Mouse (Mus musculus): ENCODE data around the gene Pik3c2b. TPM values are rescaled to one million over a fixed set of nuclear protein-coding genes. Genes with fewer than 3 reads are reported as not detected.

Pik3c2b gene
- total RNA-seq, 2 experiments from 2014 or later: 8.2 to 10.8 TPM

- DNase-seq (ENCODE audit: low spot score): peak; percentile 61
These were observed 26.4 kb downstream of the Pik3c2b start for GRCm38 (mm10) chr1:133071666-133072381.

DNA sequence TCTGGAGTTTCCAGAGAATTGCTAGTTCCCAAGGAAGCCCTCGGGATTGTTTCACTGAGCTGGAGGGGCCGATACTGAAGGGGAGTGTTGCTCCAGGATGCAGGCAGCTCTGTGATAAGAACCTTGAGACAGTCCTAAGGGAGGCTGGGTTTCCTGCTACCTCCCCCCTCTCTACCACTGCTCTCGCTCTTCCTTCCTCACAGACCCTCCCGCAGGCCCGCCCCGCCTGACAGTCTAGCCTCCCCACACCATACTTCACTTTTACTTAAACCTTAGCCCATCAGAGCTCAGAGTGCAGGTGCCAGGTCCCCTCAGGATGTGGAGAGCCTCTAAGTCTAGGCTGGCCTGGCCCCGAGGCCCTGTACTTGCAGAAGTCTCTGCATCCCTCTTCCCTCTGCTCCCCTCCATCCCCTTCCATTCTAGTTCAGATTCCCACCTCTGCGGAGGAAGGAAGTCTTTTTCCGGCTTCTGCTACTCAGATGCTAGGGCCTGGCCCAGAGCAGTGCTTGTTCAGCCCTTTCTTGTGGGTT is 27.9 kb downstream of the Pik3c2b start:
- DNase-seq (ENCODE audit: low spot score): no peak

GRCm38 (mm10) chr1:133074541-133074940 is 29.1 kb downstream of the Pik3c2b start:
- no peak for DNase-seq (ENCODE audit: low spot score)

DNA sequence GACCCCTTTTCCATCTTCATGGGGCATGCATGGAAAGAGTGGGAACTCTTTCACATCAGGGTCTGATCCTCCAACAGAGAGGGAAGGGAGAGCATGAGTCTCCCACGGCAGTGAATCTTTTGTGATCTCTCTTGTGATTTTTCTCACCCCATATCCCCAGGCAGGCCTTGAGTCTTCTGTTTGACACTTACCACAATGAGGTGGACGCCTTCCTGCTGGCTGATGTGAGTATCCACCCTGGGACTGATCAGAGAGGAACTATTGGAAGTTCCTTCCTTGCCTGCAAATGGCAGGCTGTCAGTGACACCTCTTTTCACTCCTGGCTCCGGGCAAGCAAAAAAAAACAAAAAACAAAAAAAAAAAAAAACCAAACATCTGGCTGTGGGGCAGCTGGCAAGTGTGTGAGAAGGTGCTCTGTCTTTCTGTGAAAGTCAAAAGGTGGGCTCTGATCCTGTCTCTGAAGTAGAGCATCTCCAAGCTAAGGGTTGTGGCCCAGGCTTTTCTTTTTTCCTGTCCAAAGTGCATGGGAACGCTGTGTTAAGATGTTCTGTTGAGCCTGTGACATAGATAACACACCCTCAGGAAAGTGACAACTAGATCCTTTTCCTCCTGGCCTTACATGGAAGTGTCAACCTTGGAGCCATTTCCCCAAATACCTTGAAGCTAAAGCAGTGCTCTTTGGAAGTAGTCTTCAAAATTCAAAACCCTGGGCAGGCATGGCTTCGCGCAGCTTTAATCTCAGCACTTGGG is 30.4 kb downstream of the Pik3c2b start:
- no peak for DNase-seq (ENCODE audit: low spot score)

DNA sequence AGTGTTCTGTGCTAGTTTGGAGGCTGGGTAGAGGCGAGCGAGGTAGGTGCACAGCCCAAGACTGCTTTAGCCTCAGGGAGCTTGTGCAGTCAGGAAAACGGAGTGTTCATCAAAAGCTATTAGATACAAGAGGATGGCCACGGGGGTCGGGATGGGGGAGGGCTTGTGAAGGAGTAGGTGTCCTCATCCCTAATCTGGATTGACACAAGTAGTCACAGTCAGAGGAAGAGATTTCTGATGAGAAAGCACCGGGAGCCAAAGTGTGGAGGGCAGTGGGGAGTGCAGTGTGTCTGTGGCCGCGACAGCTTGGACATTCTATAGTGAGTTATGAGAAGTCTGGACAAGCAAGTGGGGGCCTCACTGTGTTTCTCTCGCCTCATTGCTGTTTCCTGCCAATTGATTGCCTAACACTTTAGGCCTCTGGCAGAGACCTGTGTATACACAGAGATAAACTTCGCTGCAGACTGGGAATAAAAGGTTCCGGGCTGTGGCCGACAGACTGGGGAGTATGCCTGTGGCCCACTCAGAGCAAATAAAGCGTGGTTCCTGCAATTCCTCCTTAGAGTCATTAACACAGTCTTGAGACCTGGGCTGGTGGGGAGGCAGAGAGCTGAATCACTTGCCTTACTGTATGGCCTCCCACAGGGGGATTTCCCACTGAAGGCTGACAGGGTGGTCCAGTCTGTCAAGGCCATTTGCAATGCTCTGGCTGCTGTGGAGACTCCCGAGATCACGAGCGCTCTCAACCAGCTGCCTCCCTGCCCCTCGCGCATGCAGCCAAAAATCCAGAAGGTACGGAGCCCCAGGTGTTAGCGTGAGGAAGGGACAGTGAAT is 31.4 kb downstream of the Pik3c2b start:
- DNase-seq (ENCODE audit: low spot score): peak; percentile 52

GRCm38 (mm10) chr1:133077606-133078337 is 32.3 kb downstream of the Pik3c2b start:
- DNase-seq (ENCODE audit: low spot score): no peak

GRCm38 (mm10) chr1:133078338-133078727 is 32.9 kb downstream of the Pik3c2b start:
- no peak for DNase-seq (ENCODE audit: low spot score)

- no peak for DNase-seq (ENCODE audit: low spot score)
These were observed 34.0 kb downstream of the Pik3c2b start for GRCm38 (mm10) chr1:133079509-133079908.

DNA sequence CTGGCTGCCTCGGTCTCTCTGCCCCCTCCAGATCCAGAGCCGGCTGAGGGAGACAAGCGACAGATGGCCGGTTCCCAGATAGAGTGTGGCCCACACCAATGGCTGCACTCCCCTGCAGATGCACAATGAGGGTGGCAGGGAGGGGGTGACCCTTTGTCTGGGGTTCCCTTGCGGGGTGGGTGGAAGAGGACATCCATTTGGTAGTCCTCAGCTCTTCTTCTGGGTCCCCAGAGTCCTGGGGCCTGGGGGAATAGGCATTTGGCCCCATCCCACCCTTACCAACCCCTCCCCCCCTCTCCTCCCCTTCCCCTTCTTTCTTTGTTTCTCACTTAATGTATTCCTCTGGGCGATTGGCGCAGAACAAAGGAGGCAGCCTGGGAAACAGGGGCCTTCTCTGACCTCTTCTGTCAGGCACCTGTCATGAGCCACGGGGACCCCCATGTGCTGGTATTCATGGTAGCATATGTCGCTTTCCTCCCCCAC is 34.7 kb downstream of the Pik3c2b start:
- DNase-seq (ENCODE audit: low spot score): no peak

DNA sequence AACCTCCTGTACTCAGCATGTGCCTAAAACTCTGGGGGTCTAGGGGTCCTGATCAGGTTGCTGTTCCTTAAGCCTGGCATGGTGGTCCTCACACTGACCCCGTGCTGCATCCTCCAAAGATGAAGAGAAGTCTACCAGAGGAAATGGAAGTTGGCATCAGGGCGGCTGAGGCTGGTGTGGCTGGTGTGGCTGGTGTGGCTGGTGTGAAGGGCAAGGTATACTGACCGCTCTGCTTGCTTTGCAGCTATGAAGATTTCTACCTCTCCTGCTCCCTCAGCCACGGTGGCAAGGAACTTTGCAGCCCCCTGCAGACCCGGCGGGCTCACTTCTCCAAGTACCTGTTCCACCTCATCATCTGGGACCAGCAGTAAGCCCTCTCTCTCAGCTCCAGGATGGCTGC is 35.2 kb downstream of the Pik3c2b start:
- no peak for DNase-seq (ENCODE audit: low spot score)

DNA sequence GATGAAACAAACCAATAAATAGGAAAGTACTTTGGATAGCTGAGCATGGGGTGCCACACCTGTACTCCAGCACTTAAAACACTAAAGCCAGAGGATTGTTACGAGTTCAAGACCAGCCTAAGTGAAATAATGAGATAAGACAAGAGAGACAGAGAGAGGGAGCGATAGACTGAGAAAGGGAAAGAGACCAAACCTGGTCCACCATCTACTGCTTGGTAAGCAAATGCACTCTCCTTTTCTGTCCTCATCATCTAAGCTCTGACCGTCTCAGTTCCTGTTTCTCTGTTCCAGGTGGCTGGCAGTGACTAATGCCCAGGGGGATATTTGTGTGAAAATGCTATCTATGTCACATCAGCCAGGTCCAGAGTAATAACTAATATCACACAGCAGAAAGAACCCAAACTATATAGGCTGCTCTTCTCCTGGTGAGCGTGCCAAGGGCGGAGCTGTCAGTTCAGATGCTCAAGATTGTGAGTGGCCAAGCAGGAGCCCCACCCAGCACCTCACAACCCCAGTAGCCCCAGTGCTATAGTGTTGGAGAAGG is 37.6 kb downstream of the Pik3c2b start:
- no peak for DNase-seq (ENCODE audit: low spot score)

- peak; percentile 72 for DNase-seq (ENCODE audit: low spot score)
These were observed 38.6 kb downstream of the Pik3c2b start for GRCm38 (mm10) chr1:133083942-133084625.

- DNase-seq (ENCODE audit: low spot score): no peak
These were observed 39.4 kb downstream of the Pik3c2b start for GRCm38 (mm10) chr1:133084708-133085416.

DNA sequence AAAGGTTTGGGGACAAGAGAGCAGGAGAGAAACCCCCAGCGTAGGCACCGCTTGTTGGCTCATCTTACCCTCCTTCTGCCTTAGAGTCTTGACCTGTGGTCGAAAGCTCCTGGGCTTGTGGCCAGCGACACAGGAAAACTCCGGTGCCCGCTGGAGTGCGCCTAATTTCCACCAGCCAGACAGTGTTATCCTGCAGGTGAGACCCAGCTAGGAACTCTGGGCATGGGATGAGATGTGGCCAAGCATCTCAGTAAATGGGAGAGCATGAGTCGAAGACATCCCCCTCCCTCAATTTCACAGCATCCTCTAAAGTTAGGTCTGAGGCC is 39.9 kb downstream of the Pik3c2b start:
- DNase-seq (ENCODE audit: low spot score): no peak

DNA sequence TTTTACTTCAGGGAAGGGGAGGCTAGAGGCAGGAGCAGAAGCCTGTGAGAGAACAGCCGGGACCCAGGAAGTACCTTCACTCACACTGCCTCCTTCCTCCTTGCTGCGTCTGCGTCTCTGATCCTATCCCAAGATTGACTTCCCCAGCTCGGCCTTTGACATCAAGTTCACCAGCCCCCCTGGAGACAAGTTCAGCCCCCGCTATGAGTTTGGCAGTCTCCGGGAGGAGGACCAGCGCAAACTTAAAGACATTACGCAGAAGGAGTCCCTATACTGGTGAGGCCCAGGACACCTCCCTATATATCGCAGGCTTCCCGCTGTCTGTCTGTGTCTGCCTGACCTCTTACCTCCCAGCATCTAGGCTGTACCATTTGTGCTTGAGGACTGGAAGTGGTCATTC is 41.3 kb downstream of the Pik3c2b start:
- DNase-seq (ENCODE audit: low spot score): no peak

DNA sequence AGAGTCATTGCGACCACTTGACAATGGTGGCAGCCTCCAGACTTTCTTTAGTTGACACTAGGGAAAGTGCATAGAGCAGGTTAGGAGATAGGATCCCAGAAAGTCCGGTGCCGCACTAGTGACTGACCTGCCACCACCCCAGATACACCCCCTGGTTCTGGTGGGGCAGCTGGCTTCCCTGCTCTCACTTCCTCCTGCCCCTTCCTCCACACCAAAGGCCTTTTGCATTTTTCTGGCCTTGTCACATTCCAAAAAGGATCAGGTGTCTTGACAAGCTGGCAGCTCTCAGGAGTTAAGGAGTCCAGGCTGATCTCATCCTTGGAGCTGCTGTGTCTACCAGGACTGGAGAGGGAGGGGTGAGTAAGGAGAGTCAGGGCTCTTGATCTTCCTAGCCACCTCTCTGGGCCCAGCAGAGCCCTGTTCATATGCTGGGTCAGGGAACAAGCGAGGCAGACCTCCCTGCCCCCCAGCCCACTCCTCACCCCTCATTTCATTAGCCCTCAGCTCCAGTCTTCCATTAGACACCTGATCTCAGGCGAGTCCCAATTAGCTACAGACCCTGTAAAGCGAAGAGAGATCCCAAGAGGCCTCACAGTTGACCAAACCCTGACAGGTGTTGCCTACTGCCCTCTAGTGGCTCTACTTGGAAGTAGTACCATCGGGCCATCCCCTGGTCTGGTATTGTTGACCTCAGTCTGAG is 41.9 kb downstream of the Pik3c2b start:
- peak; percentile 74 for DNase-seq (ENCODE audit: low spot score)

DNA sequence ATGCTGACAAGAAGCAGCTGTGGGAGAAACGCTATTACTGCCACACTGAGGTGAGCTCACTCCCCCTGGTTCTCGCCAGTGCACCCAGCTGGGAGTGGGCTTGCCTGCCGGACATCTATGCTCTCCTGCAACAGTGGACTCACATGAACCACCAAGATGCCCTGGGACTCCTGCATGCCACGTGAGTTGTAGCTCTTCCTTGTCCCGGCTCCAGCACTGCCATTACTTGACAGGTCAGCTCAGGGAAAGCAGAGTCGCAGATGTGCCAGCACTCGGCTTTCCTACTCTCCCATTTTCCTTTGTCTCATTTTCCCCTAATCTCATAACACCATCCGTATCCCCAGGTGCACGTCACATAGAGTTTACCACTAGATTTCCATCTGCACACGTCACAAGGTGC is 42.7 kb downstream of the Pik3c2b start:
- DNase-seq (ENCODE audit: low spot score): no peak

DNA sequence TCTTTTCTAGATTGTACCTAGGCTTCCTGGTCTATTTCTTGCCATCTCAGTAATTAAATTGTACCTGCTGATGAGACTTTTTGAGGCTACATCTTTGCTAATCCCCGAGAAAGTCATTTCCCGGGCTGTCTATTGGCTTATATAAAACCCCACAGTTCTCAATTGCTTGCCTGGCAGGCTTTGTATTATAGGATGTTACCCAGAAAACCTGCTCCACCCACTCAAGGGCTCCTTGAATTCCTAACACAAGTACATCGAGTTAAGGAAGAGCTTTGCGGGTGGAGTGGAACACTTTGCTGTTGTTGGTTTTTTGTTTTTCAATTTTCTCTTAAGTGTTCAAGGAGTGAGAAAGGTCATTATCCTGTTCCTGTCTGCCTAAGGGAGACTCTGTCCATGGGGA is 43.9 kb downstream of the Pik3c2b start:
- no peak for DNase-seq (ENCODE audit: low spot score)

DNA sequence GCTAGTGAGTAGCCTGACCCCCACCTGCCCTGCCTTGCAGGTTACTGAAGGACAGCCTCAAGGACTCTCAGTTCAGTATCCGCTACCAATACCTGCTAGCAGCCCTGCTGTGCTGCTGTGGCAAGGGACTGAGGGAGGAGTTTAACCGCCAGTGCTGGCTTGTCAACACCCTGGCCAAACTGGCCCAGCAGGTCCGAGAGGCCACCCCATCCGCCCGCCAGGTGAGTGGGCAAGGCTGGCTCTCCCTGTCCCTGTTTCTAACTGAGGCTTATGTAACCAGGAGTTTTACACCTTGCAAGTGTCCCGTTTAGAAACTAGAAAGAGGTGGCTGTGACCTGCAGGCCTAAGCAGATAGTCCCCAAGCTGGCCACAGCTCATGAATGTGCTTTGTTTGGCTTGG is 45.2 kb downstream of the Pik3c2b start:
- DNase-seq (ENCODE audit: low spot score): no peak
